Mouse (Mus musculus) activated CD4-positive, CD25-positive, alpha-beta regulatory T cell, adult 9 weeks (primary cell): ENCODE results near the gene Lipf. TPM values are rescaled to one million over a fixed set of nuclear protein-coding genes. Genes with fewer than 3 reads are reported as not detected.

Source experiments
- polyA plus RNA-seq: library from polyadenylated mRNA; unstranded; fragments of 100-300 nt; shearing (Covaris generic); gene quantifications from one replicate; pipeline ENCODE4 v1.2.1, GENCODE M21; 2017

Lipf gene
- not detected for polyA plus RNA-seq

DNA sequence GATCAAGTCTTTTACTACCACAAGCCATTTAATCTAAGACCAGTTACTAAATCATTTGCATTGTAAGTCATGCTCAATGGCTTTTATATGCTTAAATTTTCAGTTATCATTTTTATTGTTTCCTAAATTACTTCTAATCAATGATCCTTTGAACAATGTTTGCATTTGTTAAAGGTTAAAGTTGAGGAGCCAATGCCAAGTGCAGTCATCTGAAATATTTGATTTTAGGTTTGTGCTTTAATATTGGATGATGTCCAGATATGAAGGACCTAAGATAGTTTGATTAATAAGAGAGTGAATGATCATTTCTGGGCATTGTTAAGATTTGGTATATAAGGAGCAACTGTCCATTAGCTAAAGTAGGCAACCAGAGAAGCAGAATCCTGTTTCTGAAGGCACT is at the start of gene Lipf:
TSS of gene Lipf (plus strand) at position 301 of the 400 bp plus-strand sequence.

DNA sequence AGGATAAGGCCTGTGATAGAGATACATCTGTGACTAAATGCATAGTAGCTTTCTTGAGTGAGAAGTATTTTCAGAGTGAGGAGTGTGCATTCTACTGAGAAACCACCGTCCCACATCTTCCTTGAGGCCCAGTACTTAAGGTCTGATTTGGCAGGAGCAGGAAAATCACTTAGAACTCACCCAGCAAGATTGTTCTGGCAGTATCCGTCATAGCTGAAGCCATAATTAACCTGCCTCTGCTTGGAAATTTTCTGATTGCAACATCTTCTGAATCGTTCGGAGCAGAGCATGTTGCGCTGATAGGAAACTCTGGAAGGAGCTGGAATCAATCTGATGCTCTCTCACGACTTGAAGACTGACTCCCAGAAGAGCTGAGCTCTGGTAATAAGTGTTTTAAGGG is 47.0 kb downstream of the Lipf start, which contains the start of gene Lipk:
TSS of gene Lipk (plus strand) at position 289 of the 400 bp plus-strand sequence.

Other genes with a start within 250 kb of the Lipf start
- not detected for gene Lipo2, start 209.8 kb upstream of the Lipf start, polyA plus RNA-seq
- 21.1 TPM for gene Lipo3, start 199.2 kb upstream of the Lipf start, polyA plus RNA-seq
- gene Lipo1, start 173.7 kb upstream of the Lipf start, polyA plus RNA-seq: not detected
- not detected for gene Lipk, start 47.1 kb downstream of the Lipf start, polyA plus RNA-seq
- not detected for gene Lipn, start 106.2 kb downstream of the Lipf start, polyA plus RNA-seq
- not detected for gene Lipm, start 139.7 kb downstream of the Lipf start, polyA plus RNA-seq
- gene Ankrd22, start 204.9 kb downstream of the Lipf start, polyA plus RNA-seq: 0.17 TPM
- gene Stambpl1, start 231.0 kb downstream of the Lipf start, polyA plus RNA-seq: 106 TPM